Mouse (Mus musculus): ENCODE measurements around the gene Ptprh.

- TF ChIP-seq CTCF (IDR thresholded peaks at IDR 0.05; ENCODE audit: borderline replicate concordance, control insufficient read depth, extremely low read depth, insufficient read depth, low read length, poor library complexity) (no peak), POLR2A (IDR thresholded peaks at IDR 0.05; ENCODE audit: control insufficient read depth, extremely low read depth, insufficient read depth, low read length, poor library complexity) (no peak)
Measured at GRCm38 (mm10) chr7:4546050-4546449, 57.8 kb downstream of the Ptprh start.

Data from thymus, adult 2 months (tissue).